Mouse (Mus musculus) forebrain, embryonic 11.5 days (tissue): ENCODE measurements at regions not wholly inside any gene's neighbourhood (a gene's known extent, or its start where the extent isn't known, plus 50 kb on each side); places are given as distances from the start of the nearest gene placed in this dataset.

Experiments used
- ATAC-seq: fragments of 200-750 bp; cut with Nextera tagmentation; replicated peaks from 2 replicates; pipeline ENCODE4 v1.8.0; 2017; ENCODE audit warnings: moderate TSS enrichment; ENCODE audit not compliant: low FRiP score
- DNase-seq: peaks from one replicate; pipeline ENCODE4 v3.0.0-alpha.2; 2017; ENCODE audit warnings: low spot score
- H3K27ac ChIP-seq: fragments of 300-500 bp; sonication (generic); 2 replicates; pipeline ENCODE4 v1.5.1; 2014; ENCODE audit warnings: low read depth, low read length
- H3K27me3 ChIP-seq: fragments of 300-500 bp; sonication (generic); 2 replicates; pipeline ENCODE4 v1.6.1; 2014; ENCODE audit warnings: mild to moderate bottlenecking, low read length, mixed read lengths; ENCODE audit not compliant: control insufficient read depth, insufficient read depth
- H3K36me3 ChIP-seq: fragments of 300-500 bp; sonication (generic); 2 replicates; pipeline ENCODE4 v1.6.1; 2014; ENCODE audit warnings: mild to moderate bottlenecking, low read length, moderate library complexity, mixed read lengths; ENCODE audit not compliant: control insufficient read depth, insufficient read depth
- H3K4me1 ChIP-seq: fragments of 300-500 bp; sonication (generic); replicated peaks from 2 replicates; pipeline ENCODE4 v1.6.1; 2014; ENCODE audit warnings: low read length, mixed read lengths; ENCODE audit not compliant: control insufficient read depth, insufficient read depth
- H3K4me2 ChIP-seq: fragments of 300-500 bp; sonication (generic); 2 replicates; pipeline ENCODE4 v1.6.1; 2014; ENCODE audit warnings: low read depth, mild to moderate bottlenecking, low read length, moderate library complexity, mixed read lengths; ENCODE audit not compliant: severe bottlenecking
- H3K4me3 ChIP-seq: fragments of 300-500 bp; sonication (generic); 2 replicates; pipeline ENCODE4 v1.5.1; 2014; ENCODE audit warnings: low read depth, low read length
- H3K9ac ChIP-seq: fragments of 300-500 bp; sonication (generic); 2 replicates; pipeline ENCODE4 v1.6.1; 2014; ENCODE audit warnings: low read length
- H3K9me3 ChIP-seq: fragments of 300-500 bp; sonication (generic); 2 replicates; pipeline ENCODE4 v1.6.1; 2016; ENCODE audit warnings: low read length, mixed read lengths; ENCODE audit not compliant: control insufficient read depth
- WGBS: fragments of 180-500 bp; shearing (Covaris S2); extraction: QIAGEN DNeasy Blood & Tissue Kit; methylation state at CpG from one replicate; pipeline ENCODE4 v1.1.7; 2014; 5-methylcytosine and 5-hydroxymethylcytosine counted together

DNA sequence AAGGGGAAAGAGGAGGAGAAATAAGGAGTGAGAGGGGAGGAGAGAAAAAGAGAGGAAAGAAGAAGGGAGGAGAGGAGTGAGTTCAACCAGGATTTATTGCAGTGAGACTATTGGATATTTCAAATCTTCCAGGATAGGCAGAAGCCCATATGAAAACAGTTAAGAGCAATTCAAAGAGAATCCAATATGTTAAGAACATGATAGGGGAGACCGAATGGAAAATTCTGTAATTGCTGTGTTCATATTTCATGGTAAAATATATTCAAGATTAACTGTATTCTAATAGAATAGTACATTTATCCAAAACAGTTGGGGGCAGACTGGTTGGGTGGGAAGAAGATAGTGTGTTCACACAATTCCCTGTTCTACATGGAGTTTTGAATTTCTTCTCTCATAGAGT lies 96.3 kb upstream of the Pdzrn3 start:
- H3K27ac ChIP-seq, result no peak overlapping the region
- WGBS, result 76% methylated on average over 1 of the region's 1 CpGs
- H3K4me2 ChIP-seq, result no peak overlapping the region
- H3K27me3 ChIP-seq, result no peaks in the 10 kb centered on the region
- DNase-seq, result no peak
- no peaks in the 10 kb centered on the region for H3K9me3 ChIP-seq
- H3K4me3 ChIP-seq, result no peak overlapping the region
- no peak overlapping the region for H3K9ac ChIP-seq
- H3K4me1 ChIP-seq, result no peaks in the 10 kb centered on the region
- H3K36me3 ChIP-seq, result no peaks in the 10 kb centered on the region
- ATAC-seq, result no peak

DNA sequence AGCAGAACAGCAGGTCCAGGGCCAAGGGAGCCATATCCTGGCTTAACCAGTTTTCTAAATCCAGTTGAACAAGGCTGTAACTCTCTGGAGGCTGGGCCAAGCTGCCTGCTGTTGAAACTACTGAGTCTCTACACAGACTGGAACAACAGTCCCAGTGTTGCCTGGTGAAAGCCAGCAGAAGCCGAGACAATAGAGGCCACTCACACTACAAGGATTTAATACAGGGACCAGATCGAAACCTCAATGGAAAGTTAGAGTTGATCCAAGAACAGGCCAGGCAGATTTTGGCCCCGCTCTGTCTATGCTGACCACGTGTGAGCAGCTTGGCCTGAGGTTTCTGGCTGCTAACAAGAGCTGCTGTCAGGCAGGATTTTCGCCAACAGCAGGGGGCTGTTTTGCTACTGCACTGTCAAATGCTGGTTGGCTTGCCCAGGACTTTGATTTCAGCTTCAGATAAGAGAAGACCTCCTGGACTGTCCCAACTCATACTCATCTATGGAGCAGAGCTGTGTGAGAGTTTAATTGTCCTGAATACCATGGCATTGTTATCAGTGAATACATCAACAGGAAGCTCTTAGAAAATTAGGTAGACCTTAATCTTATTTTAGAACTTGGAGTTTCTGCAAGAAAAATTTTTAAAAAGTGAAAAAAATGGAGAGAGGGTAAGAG lies 95.7 kb upstream of the Pdzrn3 start:
- ATAC-seq, result peak; percentile 42; the same call in 1 of the 2 replicates
- Histone ChIP-seq H3K9me3 (no peaks in the 10 kb centered on the region), H3K36me3 (no peaks in the 10 kb centered on the region), H3K27me3 (no peaks in the 10 kb centered on the region), H3K4me1 (no peaks in the 10 kb centered on the region), H3K27ac (no peak overlapping the region), H3K4me2 (no peak overlapping the region), H3K4me3 (no peak overlapping the region), H3K9ac (no peak overlapping the region)
- 12% methylated on average over 5 of the region's 5 CpGs for WGBS
- DNase-seq, result peak; percentile 57

DNA sequence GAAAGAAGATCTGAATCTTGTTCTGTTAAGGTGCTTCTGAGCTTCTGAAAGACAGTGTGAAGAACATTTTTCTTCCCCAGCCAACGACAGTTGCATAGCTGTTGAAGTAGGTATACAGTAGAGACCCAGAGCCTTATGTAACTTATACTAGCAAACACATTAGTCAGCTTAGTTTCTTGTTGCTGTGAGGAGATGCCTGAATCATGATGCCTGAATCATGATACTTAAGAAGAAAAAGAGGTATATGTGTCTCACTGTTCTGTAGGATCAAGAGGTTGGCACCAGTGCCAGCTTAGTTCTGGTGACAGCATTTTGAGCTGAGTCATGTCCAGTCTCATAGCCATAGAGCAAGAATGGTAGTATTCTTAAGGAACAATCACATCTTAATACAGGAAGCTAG lies 87.2 kb upstream of the Pdzrn3 start:
- no peaks in the 10 kb centered on the region for H3K36me3 ChIP-seq
- no peak overlapping the region for H3K4me2 ChIP-seq
- H3K9ac ChIP-seq, result no peak overlapping the region
- DNase-seq (no peak), ATAC-seq (no peak)
- H3K27ac ChIP-seq, result no peak overlapping the region
- H3K4me3 ChIP-seq, result no peak overlapping the region
- no peaks in the 10 kb centered on the region for H3K9me3 ChIP-seq
- 91% methylated on average over 1 of the region's 1 CpGs for WGBS
- H3K27me3 ChIP-seq, result no peaks in the 10 kb centered on the region
- no peaks in the 10 kb centered on the region for H3K4me1 ChIP-seq

DNA sequence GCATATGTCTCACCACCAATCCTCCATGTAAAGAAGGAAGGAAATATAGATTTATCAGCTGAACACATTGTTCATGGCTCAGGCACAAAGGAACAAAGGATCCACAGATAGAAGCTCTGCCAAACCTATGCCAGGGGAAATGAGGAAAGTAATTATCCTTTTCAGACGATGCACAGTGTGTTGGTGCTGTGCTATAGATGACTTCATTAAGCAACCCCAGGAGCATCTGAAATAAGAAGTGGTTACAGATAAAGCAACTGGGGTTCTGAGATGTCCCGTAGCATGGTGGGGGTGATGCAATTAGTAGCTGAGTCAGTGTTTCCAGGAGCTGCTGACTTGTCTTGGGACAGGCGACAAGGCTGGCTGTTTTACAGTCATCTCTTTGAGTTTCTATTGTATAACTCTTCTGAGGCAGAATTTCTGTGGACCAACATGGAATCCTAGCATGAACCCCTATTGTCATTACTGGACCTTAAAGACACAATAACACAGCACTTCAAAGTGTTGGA lies 86.2 kb upstream of the Pdzrn3 start:
- no peak for DNase-seq
- WGBS, result 77% methylated on average over 3 of the region's 3 CpGs

DNA sequence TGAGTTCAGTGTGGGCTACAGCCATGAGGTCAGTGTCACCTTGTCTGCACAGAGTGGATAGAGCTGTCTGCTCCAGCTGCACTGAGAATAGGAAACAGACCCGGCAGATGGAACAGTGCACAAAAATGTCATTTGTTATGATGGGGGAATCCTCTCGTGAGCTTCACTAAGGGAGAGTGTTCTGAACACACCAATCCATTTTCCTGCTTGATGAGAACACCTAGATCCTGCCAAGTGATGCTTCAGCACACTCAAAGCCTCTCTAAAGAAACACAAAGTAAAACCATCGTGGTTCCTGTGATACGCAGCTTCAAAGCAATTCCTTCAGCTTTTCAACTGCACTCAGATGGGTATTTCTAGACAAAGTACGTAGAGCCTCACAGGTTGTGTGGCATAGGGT lies 69.0 kb upstream of the Pdzrn3 start:
- H3K36me3 ChIP-seq, result no peaks in the 10 kb centered on the region
- H3K9ac ChIP-seq, result no peak overlapping the region
- H3K9me3 ChIP-seq, result no peaks in the 10 kb centered on the region
- H3K4me2 ChIP-seq, result no peak overlapping the region
- no peaks in the 10 kb centered on the region for H3K4me1 ChIP-seq
- no peak for ATAC-seq
- 90% methylated on average over 5 of the region's 5 CpGs for WGBS
- H3K27me3 ChIP-seq, result no peaks in the 10 kb centered on the region
- DNase-seq, result no peak
- no peak overlapping the region for H3K4me3 ChIP-seq
- no peak overlapping the region for H3K27ac ChIP-seq

More for the DNA sequence above, 86.2 kb upstream of the Pdzrn3 start:
- H3K4me1 ChIP-seq, result no peaks in the 10 kb centered on the region
- no peaks in the 10 kb centered on the region for H3K9me3 ChIP-seq
- no peak overlapping the region for H3K4me3 ChIP-seq
- no peak overlapping the region for H3K4me2 ChIP-seq
- no peak for ATAC-seq
- H3K36me3 ChIP-seq, result no peaks in the 10 kb centered on the region
- no peaks in the 10 kb centered on the region for H3K27me3 ChIP-seq
- no peak overlapping the region for H3K9ac ChIP-seq
- no peak overlapping the region for H3K27ac ChIP-seq

DNA sequence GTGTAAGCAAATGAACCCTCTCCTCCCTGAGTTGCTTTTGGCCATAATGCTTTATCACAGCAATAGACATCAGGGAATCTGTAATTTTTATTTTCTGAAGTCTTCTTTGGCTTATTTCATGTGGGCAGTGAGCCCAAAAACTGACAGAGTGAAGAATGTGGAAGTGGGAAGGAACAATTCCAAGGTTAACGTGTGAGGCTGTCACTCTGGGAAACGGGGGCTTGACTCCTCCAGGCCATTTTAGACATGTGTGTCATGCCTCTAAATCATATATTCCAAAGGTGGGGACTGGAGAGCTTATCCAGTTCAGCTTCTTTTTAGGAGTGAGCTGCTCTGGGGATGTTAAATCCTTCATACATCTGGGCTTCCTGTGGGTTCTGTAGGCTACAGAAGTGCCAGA lies 68.6 kb upstream of the Pdzrn3 start:
- H3K4me1 ChIP-seq, result no peaks in the 10 kb centered on the region
- no peaks in the 10 kb centered on the region for H3K27me3 ChIP-seq
- DNase-seq (no peak), ATAC-seq (no peak)
- no peak overlapping the region for H3K9ac ChIP-seq
- no peak overlapping the region for H3K4me3 ChIP-seq
- no peak overlapping the region for H3K4me2 ChIP-seq
- WGBS, result 79% methylated on average over 2 of the region's 2 CpGs
- no peak overlapping the region for H3K27ac ChIP-seq
- H3K36me3 ChIP-seq, result no peaks in the 10 kb centered on the region
- H3K9me3 ChIP-seq, result no peaks in the 10 kb centered on the region

DNA sequence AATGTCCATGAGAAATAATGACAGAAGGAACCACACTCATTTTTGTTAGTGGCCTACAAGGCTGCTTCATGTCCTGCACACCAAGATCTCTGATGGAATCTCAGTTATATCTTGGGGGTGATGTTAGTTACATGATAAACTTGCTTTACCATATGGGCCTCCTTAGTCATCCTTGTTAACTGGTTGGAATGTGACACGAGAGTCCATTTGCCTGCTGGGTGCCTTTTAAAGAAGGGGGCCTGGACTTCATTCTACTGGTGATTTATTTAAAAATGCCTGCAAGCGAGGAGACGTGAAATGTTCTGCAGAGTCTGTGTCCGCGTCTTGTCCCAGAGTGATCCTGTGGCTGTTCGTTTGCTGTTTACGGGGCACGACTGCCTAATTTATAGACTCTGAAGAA lies 55.1 kb upstream of the Pdzrn3 start:
- H3K4me3 ChIP-seq, result no peak overlapping the region
- DNase-seq, result no peak
- no peaks in the 10 kb centered on the region for H3K4me1 ChIP-seq
- H3K27me3 ChIP-seq, result no peaks in the 10 kb centered on the region
- no peak overlapping the region for H3K27ac ChIP-seq
- 90% methylated on average over 8 of the region's 8 CpGs for WGBS
- no peak for ATAC-seq
- no peak overlapping the region for H3K9ac ChIP-seq
- H3K9me3 ChIP-seq, result no peaks in the 10 kb centered on the region
- H3K36me3 ChIP-seq, result no peaks in the 10 kb centered on the region
- H3K4me2 ChIP-seq, result no peak overlapping the region

DNA sequence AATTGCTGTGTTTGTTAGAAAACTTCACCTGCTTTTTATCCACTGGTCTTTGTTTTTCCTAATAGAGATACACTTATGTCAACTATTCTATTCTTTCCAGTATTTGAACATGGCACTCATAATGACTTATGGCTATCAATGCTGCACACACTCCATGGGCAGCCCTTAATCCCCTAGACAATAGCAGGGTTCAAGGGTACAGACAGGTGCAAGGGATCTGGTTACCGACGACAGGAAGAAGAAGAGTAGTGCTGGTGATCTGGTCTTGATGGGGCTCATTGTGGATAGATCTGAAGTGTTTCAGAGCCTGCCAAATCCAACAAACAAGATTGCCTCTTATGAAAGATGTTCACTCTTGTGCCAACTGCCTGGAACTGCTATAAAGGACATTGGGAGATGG lies 51.9 kb upstream of the Pdzrn3 start:
- ATAC-seq (no peak), DNase-seq (no peak)
- Histone ChIP-seq H3K27ac (no peak overlapping the region), H3K36me3 (no peaks in the 10 kb centered on the region), H3K9me3 (no peaks in the 10 kb centered on the region), H3K9ac (no peak overlapping the region), H3K4me2 (no peak overlapping the region), H3K4me1 (no peaks in the 10 kb centered on the region), H3K4me3 (no peak overlapping the region), H3K27me3 (no peaks in the 10 kb centered on the region)
- 68% methylated on average over 2 of the region's 2 CpGs for WGBS
